Mouse (Mus musculus) liver, postnatal 0 days (tissue): ENCODE results near the gene Nprl3.
"Not testable (repeated sequence)": the region's sequence is repeated elsewhere in the genome, so short reads cannot be mapped to it uniquely, and the experiment has no call there.

Experiments used
- CTCF ChIP-seq: sonication (generic); IDR thresholded peaks from 2 replicates; pipeline ENCODE4 v1.5.1; 2016; ENCODE audit warnings: antibody characterized with exemption, low read depth
- EP300 ChIP-seq: IDR thresholded peaks from 2 replicates; pipeline ENCODE4 v1.6.1; 2016; ENCODE audit warnings: antibody characterized with exemption, low read depth, mild to moderate bottlenecking

DNA sequence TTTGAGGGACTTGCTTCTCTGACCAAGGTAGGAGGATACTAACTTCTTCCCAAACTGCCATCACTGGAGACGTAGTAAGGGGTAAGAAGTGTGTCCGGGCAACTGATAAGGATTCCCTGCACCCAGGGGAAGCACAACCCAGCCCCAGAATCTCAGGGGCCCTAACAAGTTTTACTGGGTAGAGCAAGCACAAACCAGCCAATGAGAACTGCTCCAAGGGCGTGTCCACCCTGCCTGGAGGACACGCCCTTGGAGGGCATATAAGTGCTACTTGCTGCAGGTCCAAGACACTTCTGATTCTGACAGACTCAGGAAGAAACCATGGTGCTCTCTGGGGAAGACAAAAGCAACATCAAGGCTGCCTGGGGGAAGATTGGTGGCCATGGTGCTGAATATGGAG lies 28.7 kb upstream of the Nprl3 start, which contains the start of gene Hba-a2:
- TF ChIP-seq CTCF, EP300: not testable (repeated sequence)
